Mouse (Mus musculus) olfactory bulb, adult 2 months (tissue): ENCODE results near the gene Usp28. TPM values are rescaled to one million over a fixed set of nuclear protein-coding genes. Genes with fewer than 3 reads are reported as not detected.

Experiments used
- H3K27ac ChIP-seq: fragments of 200-500 bp; 2 replicates; pipeline ENCODE4 v1.5.1; 2012; ENCODE audit warnings: low read depth, low read length; ENCODE audit not compliant: insufficient read depth
- H3K4me1 ChIP-seq: fragments of 200-500 bp; 2 replicates; pipeline ENCODE4 v1.6.1; 2012; ENCODE audit warnings: low read length; ENCODE audit not compliant: control insufficient read depth, insufficient read depth
- H3K4me3 ChIP-seq: fragments of 200-500 bp; 2 replicates; pipeline ENCODE4 v1.5.1; 2012; ENCODE audit warnings: mild to moderate bottlenecking, low read depth, low read length, moderate library complexity; ENCODE audit not compliant: insufficient read depth
- CTCF ChIP-seq: fragments of 200-500 bp; IDR thresholded peaks from 2 replicates; pipeline ENCODE4 v1.5.1; 2012; ENCODE audit warnings: low read depth, mild to moderate bottlenecking, low read length, moderate library complexity; ENCODE audit not compliant: insufficient read depth
- POLR2A ChIP-seq: fragments of 200-500 bp; IDR thresholded peaks from 2 replicates; pipeline ENCODE4 v1.6.1; 2012; ENCODE audit warnings: mild to moderate bottlenecking, low read depth, low read length, moderate library complexity; ENCODE audit not compliant: insufficient read depth
- WGBS: fragments of 180-500 bp; shearing (Covaris S2); methylation state at CpG from one replicate; pipeline ENCODE4 v1.1.7; 2018; 5-methylcytosine and 5-hydroxymethylcytosine counted together
- polyA plus RNA-seq: library from polyadenylated mRNA; stranded (reverse); fragments of >200 nt; gene quantifications from 2 replicates; pipeline ENCODE4 v1.2.4, GENCODE M21; 2012; ENCODE audit warnings: low replicate concordance; ENCODE audit not compliant: missing spikeins, insufficient read depth, insufficient read length

The Usp28 gene
- polyA plus RNA-seq, 1 experiment = not detected

- TF ChIP-seq POLR2A = no peak
- no peak for TF ChIP-seq CTCF
- Histone ChIP-seq H3K27ac (no peak overlapping the region), H3K4me1 (no peaks in the 10 kb centered on the region; the same call in 1 of the 2 replicates), H3K4me3 (no peak overlapping the region)
- 81% methylated on average over 1 of the region's 1 CpGs for WGBS
These were observed 10.6 kb downstream of the Usp28 start for GRCm38 (mm10) chr9:48995735-48996134.

GRCm38 (mm10) chr9:48999256-48999655 lies 14.1 kb downstream of the Usp28 start:
- no peak overlapping the region for H3K4me3 ChIP-seq
- no peak overlapping the region for H3K27ac ChIP-seq
- TF ChIP-seq CTCF = no peak
- no peak for TF ChIP-seq POLR2A
- no peaks in the 10 kb centered on the region for H3K4me1 ChIP-seq
- WGBS = 57% methylated on average over 6 of the region's 6 CpGs

DNA sequence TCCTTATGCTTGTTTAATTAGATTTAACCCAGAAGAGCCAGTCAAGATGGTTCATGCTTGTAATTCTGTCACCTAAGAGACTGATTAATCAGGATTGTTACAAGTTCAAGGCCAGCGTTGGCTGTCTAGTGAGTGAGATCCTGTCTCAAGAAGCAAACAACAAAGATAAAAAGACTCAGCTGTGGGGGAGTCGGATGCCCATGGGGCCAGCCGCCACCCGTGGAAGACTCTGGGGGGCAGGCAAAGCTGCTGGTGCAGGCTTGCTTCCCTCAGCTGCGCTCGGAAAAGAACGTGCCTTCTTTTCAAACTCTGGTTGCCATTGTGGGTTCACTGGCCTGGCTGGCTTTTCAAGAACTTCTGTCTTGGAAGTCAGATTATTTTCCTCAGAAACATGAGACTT lies 30.6 kb downstream of the Usp28 start:
- WGBS = 78% methylated on average over 7 of the region's 7 CpGs
- TF ChIP-seq POLR2A = no peak
- no peak for TF ChIP-seq CTCF
- no peak overlapping the region for H3K4me3 ChIP-seq
- H3K27ac ChIP-seq = no peak overlapping the region
- H3K4me1 ChIP-seq = no peaks in the 10 kb centered on the region

GRCm38 (mm10) chr9:49021289-49021688 lies 36.1 kb downstream of the Usp28 start:
- TF ChIP-seq CTCF (no peak), POLR2A (no peak)
- WGBS = 90% methylated on average over 5 of the region's 5 CpGs
- no peaks in the 10 kb centered on the region for H3K4me1 ChIP-seq
- no peak overlapping the region for H3K27ac ChIP-seq
- H3K4me3 ChIP-seq = no peak overlapping the region

GRCm38 (mm10) chr9:49023956-49024355 lies 38.8 kb downstream of the Usp28 start:
- WGBS = 87% methylated on average over 5 of the region's 5 CpGs
- Histone ChIP-seq H3K4me1 (no peaks in the 10 kb centered on the region), H3K4me3 (no peak overlapping the region), H3K27ac (no peak overlapping the region)
- TF ChIP-seq POLR2A (no peak), CTCF (no peak)

GRCm38 (mm10) chr9:49024529-49024928 lies 39.4 kb downstream of the Usp28 start:
- 95% methylated on average over 2 of the region's 2 CpGs for WGBS
- no peaks in the 10 kb centered on the region for H3K4me1 ChIP-seq
- no peak overlapping the region for H3K27ac ChIP-seq
- no peak overlapping the region for H3K4me3 ChIP-seq
- no peak for TF ChIP-seq POLR2A
- TF ChIP-seq CTCF = no peak

DNA sequence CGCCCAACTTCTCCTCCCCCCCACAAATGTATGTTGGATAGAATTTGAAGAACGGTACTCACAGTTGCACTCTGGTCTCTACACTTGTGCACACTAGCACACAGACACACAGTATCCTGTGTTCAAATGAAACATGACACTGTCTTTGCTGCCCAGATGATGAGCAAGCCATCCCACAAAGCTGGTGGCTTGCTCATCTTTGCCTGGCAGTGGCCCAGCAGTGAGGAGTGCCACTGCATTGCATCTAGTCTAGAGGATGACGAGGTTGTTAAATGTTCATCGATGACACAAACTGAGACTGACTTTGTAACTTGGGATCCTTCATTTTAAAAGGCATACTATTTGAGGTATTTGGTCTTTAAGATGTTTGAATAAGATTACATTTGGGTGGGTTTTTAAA lies 49.6 kb downstream of the Usp28 start:
- WGBS = 93% methylated on average over 4 of the region's 4 CpGs
- no peaks in the 10 kb centered on the region for H3K4me1 ChIP-seq
- H3K27ac ChIP-seq = no peak overlapping the region
- TF ChIP-seq CTCF (no peak), POLR2A (no peak)
- H3K4me3 ChIP-seq = no peak overlapping the region

DNA sequence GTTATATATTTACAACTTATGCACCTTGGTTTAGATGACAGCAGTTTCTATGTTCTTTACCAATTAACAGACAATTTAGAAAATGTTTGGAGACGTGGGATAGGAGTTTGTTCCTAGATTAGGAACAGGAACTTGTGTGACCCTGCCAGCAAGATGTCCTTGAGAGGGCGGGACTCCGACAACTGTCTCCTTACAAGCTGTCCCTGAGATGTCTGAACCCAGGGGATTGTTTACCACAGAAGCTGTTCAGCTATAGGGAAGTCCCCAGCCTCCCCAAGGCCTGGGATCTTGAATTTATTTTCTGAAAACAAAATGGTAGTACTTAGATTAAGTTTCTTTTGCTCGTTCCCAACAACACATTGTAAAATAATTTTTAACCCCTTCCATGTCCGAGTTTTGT lies 65.7 kb downstream of the Usp28 start:
- Histone ChIP-seq H3K27ac (no peak overlapping the region), H3K4me1 (no peaks in the 10 kb centered on the region), H3K4me3 (no peak overlapping the region)
- 79% methylated on average over 5 of the region's 5 CpGs for WGBS
- no peak for TF ChIP-seq CTCF
- no peak for TF ChIP-seq POLR2A

GRCm38 (mm10) chr9:49051349-49051748 lies 66.2 kb downstream of the Usp28 start:
- H3K4me1 ChIP-seq = no peaks in the 10 kb centered on the region
- 10% methylated on average over 5 of the region's 5 CpGs for WGBS
- no peak for TF ChIP-seq CTCF
- no peak for TF ChIP-seq POLR2A
- no peak overlapping the region for H3K27ac ChIP-seq
- no peak overlapping the region for H3K4me3 ChIP-seq

GRCm38 (mm10) chr9:49054028-49054427 lies 68.9 kb downstream of the Usp28 start:
- Histone ChIP-seq H3K4me1 (no peaks in the 10 kb centered on the region), H3K4me3 (no peak overlapping the region), H3K27ac (no peak overlapping the region)
- TF ChIP-seq POLR2A (no peak), CTCF (no peak)
- WGBS = 85% methylated on average over 3 of the region's 3 CpGs
